ENCODE assay signal across 18 mouse cellular contexts in the genomic region with DNA sequence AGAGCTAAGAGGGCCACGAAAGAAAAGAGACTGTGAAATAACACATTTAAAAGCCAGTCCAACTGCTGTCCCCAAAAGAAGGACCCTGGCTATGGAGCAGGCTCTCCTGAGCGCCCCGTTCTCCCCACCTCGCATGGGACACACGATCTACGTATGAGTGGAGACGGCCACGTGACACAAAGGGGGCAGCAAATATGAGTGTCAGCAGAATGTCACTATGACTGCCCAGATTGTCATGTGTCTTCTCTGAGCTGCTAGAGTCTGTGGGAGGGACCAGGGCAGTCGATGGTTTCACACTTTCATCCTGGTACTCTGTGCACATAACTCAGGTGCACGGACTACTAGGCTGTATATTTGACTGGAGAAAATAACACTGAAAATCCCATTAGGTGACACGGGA. TPM values are rescaled to one million over a fixed set of nuclear protein-coding genes. Genes with fewer than 3 reads are reported as not detected.
DNase-seq lines count a peak whose midpoint lies in the region; ATAC-seq and TF ChIP-seq lines count a peak whose summit lies in the region.
"Had no signal": no experiment of that assay in that cellular context is flagged by ENCODE, and none has a peak within 500 bp of the region (broad histone marks: within the 10 kb centered on the region; RNA-seq: fewer than 3 reads in every experiment).

No protein-coding gene starts in this region.

- no peaks in the 10 kb centered on the region for H3K27me3 ChIP-seq in heart, embryonic 12.5 days (replicated peaks)
- H3K27me3 ChIP-seq in heart, embryonic 16.5 days (ENCODE audit: control insufficient read depth, insufficient read depth, low read length): no peaks in the 10 kb centered on the region
- H3K27me3 ChIP-seq in liver, embryonic 13.5 days: no peaks in the 10 kb centered on the region
- H3K27me3 ChIP-seq in liver, postnatal 0 days (ENCODE audit: insufficient read depth, low read length): no peaks in the 10 kb centered on the region
- H3K27me3 ChIP-seq: forebrain, embryonic 13.5 days; hindbrain, embryonic 15.5 days had no signal

- intact Hi-C loops in heart, postnatal 25 days (cut with DNase I): no loop called here

- H3K27ac ChIP-seq in heart, embryonic 12.5 days (ENCODE audit: poor library complexity, severe bottlenecking): no peak overlapping the region
- peak overlapping the region; percentile 72 for H3K27ac ChIP-seq in heart, embryonic 16.5 days (ENCODE audit: low read length)
- H3K27ac ChIP-seq in liver, embryonic 13.5 days: 0 out of 2 replicates have a peak overlapping the region, but pooled peaks have one; percentile 1
- H3K27ac ChIP-seq in liver, postnatal 0 days (ENCODE audit: low read depth): no peak overlapping the region
- H3K27ac ChIP-seq: embryonic facial prominence, embryonic 10.5 days; forebrain, embryonic 13.5 days; hindbrain, embryonic 15.5 days had no signal

- no peak overlapping the region for H3K9ac ChIP-seq in heart, embryonic 12.5 days
- peak overlapping the region; percentile 11 for H3K9ac ChIP-seq in heart, embryonic 16.5 days (ENCODE audit: low read length)
- no peak overlapping the region for H3K9ac ChIP-seq in liver, embryonic 13.5 days
- H3K9ac ChIP-seq in liver, postnatal 0 days (replicated peaks): no peak overlapping the region
- H3K9ac ChIP-seq: forebrain, embryonic 13.5 days; forebrain, postnatal 0 days; hindbrain, embryonic 15.5 days had no signal

- no peak overlapping the region for H3K4me3 ChIP-seq in heart, embryonic 12.5 days
- no peak overlapping the region; the same call in 1 of the 2 replicates for H3K4me3 ChIP-seq in heart, embryonic 16.5 days (ENCODE audit: low read length)
- no peak overlapping the region for H3K4me3 ChIP-seq in liver, embryonic 13.5 days (replicated peaks)
- H3K4me3 ChIP-seq in liver, postnatal 0 days (ENCODE audit: low read depth, low read length): no peak overlapping the region
- H3K4me3 ChIP-seq: embryonic facial prominence, embryonic 10.5 days; forebrain, embryonic 13.5 days; hindbrain, embryonic 15.5 days had no signal

- no peak for TF ChIP-seq EP300 in liver, postnatal 0 days (IDR thresholded peaks at IDR 0.05; ENCODE audit: low read depth)

- H3K36me3 ChIP-seq in heart, embryonic 12.5 days: peaks cover 18% of the 10 kb centered on the region
- H3K36me3 ChIP-seq in heart, embryonic 16.5 days (ENCODE audit: control insufficient read depth, insufficient read depth): 0 out of 2 replicates have a peak, but pooled peaks cover 3% of the 10 kb centered on the region
- H3K36me3 ChIP-seq in liver, embryonic 13.5 days: peaks cover 29% of the 10 kb centered on the region
- H3K36me3 ChIP-seq in liver, postnatal 0 days (replicated peaks; ENCODE audit: insufficient read depth, low read length): no peaks in the 10 kb centered on the region

- no peak for ATAC-seq in heart, embryonic 12.5 days (ENCODE audit: insufficient number of reproducible peaks, low FRiP score)
- peak; percentile 40 for ATAC-seq in heart, embryonic 16.5 days (replicated peaks; ENCODE audit: extremely low read depth, insufficient read depth, low FRiP score)
- ATAC-seq in liver, embryonic 13.5 days (ENCODE audit: low read depth): no peak
- no peak for ATAC-seq in liver, postnatal 0 days
- ATAC-seq: forebrain, embryonic 13.5 days; forebrain, postnatal 0 days; intestine, embryonic 16.5 days had no signal

- H3K4me1 ChIP-seq in heart, embryonic 12.5 days (replicated peaks): peaks cover 68% of the 10 kb centered on the region
- peaks cover 52% of the 10 kb centered on the region for H3K4me1 ChIP-seq in heart, embryonic 16.5 days (ENCODE audit: control insufficient read depth, insufficient read depth, low read length)
- H3K4me1 ChIP-seq in liver, embryonic 13.5 days (replicated peaks): peaks cover 96% of the 10 kb centered on the region
- H3K4me1 ChIP-seq in liver, postnatal 0 days (ENCODE audit: insufficient read depth): peaks cover 69% of the 10 kb centered on the region

- H3K9me3 ChIP-seq in heart, embryonic 12.5 days (replicated peaks): no peaks in the 10 kb centered on the region
- no peaks in the 10 kb centered on the region for H3K9me3 ChIP-seq in heart, embryonic 16.5 days (replicated peaks; ENCODE audit: control insufficient read depth, low read length)
- H3K9me3 ChIP-seq in liver, embryonic 13.5 days (replicated peaks): 0 out of 2 replicates have a peak, but pooled peaks cover 2% of the 10 kb centered on the region
- no peaks in the 10 kb centered on the region for H3K9me3 ChIP-seq in liver, postnatal 0 days (ENCODE audit: low read length)
- H3K9me3 ChIP-seq: embryonic facial prominence, embryonic 10.5 days; forebrain, embryonic 13.5 days; hindbrain, embryonic 15.5 days had no signal

- WGBS in heart, embryonic 12.5 days: 80% methylated on average over 11 of the region's 11 CpGs
- 66% methylated on average over 11 of the region's 11 CpGs for WGBS in heart, embryonic 16.5 days
- WGBS in liver, embryonic 13.5 days (ENCODE audit: insufficient replicate concordance): 83% methylated on average over 11 of the region's 11 CpGs
- 85% methylated on average over 11 of the region's 11 CpGs for WGBS in liver, postnatal 0 days (ENCODE audit: insufficient replicate concordance)

- peak; percentile 37 to 44 for DNase-seq in heart, adult 18-20 months
- DNase-seq in heart, postnatal 25 days (ENCODE audit: low spot score): no peak
- no peak for DNase-seq in liver, embryonic 13.5 days
- DNase-seq in liver, postnatal 0 days: no peak
- no peak for DNase-seq in B cell, adult 2 months
- DNase-seq: adrenal gland, adult 8-10 months; adrenal gland, postnatal 36 days; cerebellum, adult 2 months; cerebellum, postnatal 10 days; forebrain, postnatal 0 days; gastrocnemius, postnatal 36 days; kidney, adult 2 months had no signal

- no peak for TF ChIP-seq CTCF in liver, postnatal 0 days (IDR thresholded peaks at IDR 0.05; ENCODE audit: low read depth)

- no peak overlapping the region for H3K4me2 ChIP-seq in heart, embryonic 12.5 days
- peak overlapping the region; percentile 31; the same call in 1 of the 2 replicates for H3K4me2 ChIP-seq in heart, embryonic 16.5 days (ENCODE audit: low read depth, low read length)
- H3K4me2 ChIP-seq in liver, embryonic 13.5 days: no peak overlapping the region
- no peak overlapping the region for H3K4me2 ChIP-seq in liver, postnatal 0 days (ENCODE audit: low read depth, low read length)
- H3K4me2 ChIP-seq: forebrain, embryonic 13.5 days; hindbrain, embryonic 15.5 days had no signal

RNA-seq across cellular contexts. Expression of gene Mical3, which starts 40.0 kb away (rescaled TPM):
- total RNA-seq in heart, adult 18-20 months (2021): 100 to 1,000 TPM; 109 to 123 TPM
- 37.4 and 39.5 TPM in 2 replicates for polyA plus RNA-seq in heart, embryonic 12.5 days (2016; fragmentation: Nextera tagmentation; extraction: Ambion mirVana)
- 27.2 and 30.4 TPM in 2 replicates for polyA plus RNA-seq in heart, embryonic 16.5 days (2015; fragmentation: Nextera tagmentation; extraction: Ambion mirVana)
- total RNA-seq in heart, postnatal 25 days (2021): 100 to 1,000 TPM; 123 to 140 TPM
- 9.9 and 10.7 TPM in 2 replicates for polyA plus RNA-seq in liver, embryonic 13.5 days (2015; fragmentation: Nextera tagmentation; extraction: Ambion mirVana)
- 4.0 and 4.5 TPM in 2 replicates for polyA plus RNA-seq in liver, postnatal 0 days (2015; fragmentation: Nextera tagmentation; extraction: Ambion mirVana)

Comparison
In these comparisons a context has a peak if more than half of its experiments do, and no peak if none do; other contexts are left out.
1. DNase-seq: peak in heart, adult 18-20 months (2 of 2); none in heart, postnatal 25 days (single experiment), liver, embryonic 13.5 days (single experiment), liver, postnatal 0 days (single experiment) and B cell, adult 2 months (0 of 2).
2. H3K27ac ChIP-seq: peak in heart, embryonic 16.5 days (single experiment) and liver, embryonic 13.5 days (single experiment); none in heart, embryonic 12.5 days (single experiment) and liver, postnatal 0 days (single experiment).